Mouse (Mus musculus): ENCODE results near the gene Cdhr2.

GRCm38 (mm10) chr13:54766192-54766768 is 65.0 kb downstream of the Cdhr2 start, which contains the start of gene Sncb:
- TF ChIP-seq CTCF (IDR thresholded peaks at IDR 0.05; ENCODE audit: insufficient read depth, low read depth, low read length), result peak; percentile 77
- peak; percentile 35; the same call in 1 of the 2 replicates for TF ChIP-seq POLR2A (IDR thresholded peaks at IDR 0.05; ENCODE audit: insufficient read depth, low read depth, low read length)

All from olfactory bulb, adult 2 months (tissue).